Mouse (Mus musculus) CH12.LX (cell line): ENCODE data around the gene Klc1. TPM values are rescaled to one million over a fixed set of nuclear protein-coding genes. Genes with fewer than 3 reads are reported as not detected.

Experiments used
- DNase-seq: peaks from one replicate; pipeline ENCODE4 v3.0.0-alpha.2; 2013; ENCODE audit errors: extremely low read depth
- H3K27ac ChIP-seq: 2 replicates; pipeline ENCODE4 v1.5.1; 2012; ENCODE audit warnings: low read depth, mild to moderate bottlenecking, control low read depth, moderate library complexity; ENCODE audit not compliant: insufficient read depth
- H3K27me3 ChIP-seq: replicated peaks from 2 replicates; pipeline ENCODE3; 2012; ENCODE audit warnings: inconsistent platforms
- H3K36me3 ChIP-seq, 2 experiments: replicated peaks in 1 of 2; 2 replicates each; pipeline versions ENCODE3 to v1.6.1; 2012; ENCODE audit warnings: inconsistent platforms in 1 of 2, low read length in 1 of 2, mild to moderate bottlenecking in 1 of 2, mixed read lengths in 1 of 2, moderate library complexity in 1 of 2; ENCODE audit not compliant: control insufficient read depth in 1 of 2, insufficient read depth in 1 of 2
- H3K4me1 ChIP-seq, 2 experiments: 2 replicates each; pipeline ENCODE4 v1.6.1; 2012; ENCODE audit warnings: inconsistent platforms in 1 of 2, moderate library complexity in 1 of 2; ENCODE audit not compliant: insufficient read depth in 2 of 2, control insufficient read depth in 1 of 2
- H3K4me2 ChIP-seq: 2 replicates; pipeline ENCODE4 v1.6.1; 2012; ENCODE audit warnings: low read depth, mild to moderate bottlenecking, control low read depth; ENCODE audit not compliant: poor library complexity, insufficient read depth, severe bottlenecking
- H3K4me3 ChIP-seq, 3 experiments: fragments of 150-350 bp in 1 of 3; sonication (generic) in 1 of 3; replicated peaks in 1 of 3; 2 replicates each; pipeline versions ENCODE3 to v1.5.1; 2011 to 2012; ENCODE audit warnings: low read depth in 2 of 3, low read length in 2 of 3, mild to moderate bottlenecking in 2 of 3, moderate library complexity in 2 of 3, control low read depth in 1 of 3, improper control_type of control experiment in 1 of 3, inconsistent platforms in 1 of 3, mixed read lengths in 1 of 3; ENCODE audit not compliant: poor library complexity in 1 of 3
- H3K79me2 ChIP-seq: replicated peaks from 2 replicates; pipeline ENCODE4 v1.6.1; 2012; ENCODE audit warnings: mild to moderate bottlenecking, moderate library complexity; ENCODE audit not compliant: control insufficient read depth, poor library complexity, insufficient read depth, severe bottlenecking; ENCODE audit errors: extremely low read depth
- H3K9ac ChIP-seq: 2 replicates; pipeline ENCODE4 v1.6.1; 2012; ENCODE audit warnings: low read depth, mild to moderate bottlenecking, control low read depth, moderate library complexity; ENCODE audit not compliant: insufficient read depth
- H3K9me3 ChIP-seq: replicated peaks from 2 replicates; pipeline ENCODE3; 2012; ENCODE audit warnings: low read length, inconsistent platforms, mixed read lengths
- CHD1 ChIP-seq: IDR thresholded peaks from 2 replicates; pipeline ENCODE4 v1.6.1; 2012; ENCODE audit warnings: low read depth, low read length, improper control_type of control experiment, inconsistent platforms
- CTCF ChIP-seq, 2 experiments: IDR thresholded peaks in 1 of 2; conservative IDR thresholded peaks in 1 of 2; 2 replicates each; pipeline ENCODE4 v1.5.1; 2011 to 2012; ENCODE audit warnings: low read depth in 2 of 2, low read length in 2 of 2, improper control_type of control experiment in 1 of 2, inconsistent platforms in 1 of 2, mild to moderate bottlenecking in 1 of 2, moderate library complexity in 1 of 2
- ELF1 ChIP-seq: IDR thresholded peaks from 2 replicates; pipeline ENCODE4 v1.6.1; 2014; ENCODE audit warnings: low read depth, mild to moderate bottlenecking, inconsistent platforms, low read length, improper control_type of control experiment
- EP300 ChIP-seq: IDR thresholded peaks from 2 replicates; pipeline ENCODE4 v1.6.1; 2011; ENCODE audit warnings: low read length, improper control_type of control experiment
- ETS1 ChIP-seq: conservative IDR thresholded peaks from 2 replicates; pipeline ENCODE4 v1.6.1; 2012; ENCODE audit warnings: low read depth, mild to moderate bottlenecking, inconsistent platforms, low read length, improper control_type of control experiment, moderate library complexity
- KAT2A ChIP-seq: IDR thresholded peaks from 2 replicates; pipeline ENCODE4 v1.6.1; 2012; ENCODE audit warnings: low read length, improper control_type of control experiment, inconsistent platforms; ENCODE audit not compliant: insufficient replicate concordance
- MAX ChIP-seq: IDR thresholded peaks from 2 replicates; pipeline ENCODE4 v1.6.1; 2011; ENCODE audit warnings: low read length, improper control_type of control experiment
- MAZ ChIP-seq: IDR thresholded peaks from 2 replicates; pipeline ENCODE4 v1.6.1; 2012; ENCODE audit warnings: low read depth, mild to moderate bottlenecking, inconsistent platforms, low read length, improper control_type of control experiment, moderate library complexity
- MEF2A ChIP-seq: IDR thresholded peaks from 2 replicates; pipeline ENCODE4 v1.6.1; 2014; ENCODE audit warnings: low read depth, mild to moderate bottlenecking, inconsistent platforms, low read length, improper control_type of control experiment, borderline replicate concordance
- MXI1 ChIP-seq: IDR thresholded peaks from 2 replicates; pipeline ENCODE4 v1.6.1; 2011; ENCODE audit warnings: mild to moderate bottlenecking, low read depth, low read length, improper control_type of control experiment
- MYC ChIP-seq: IDR thresholded peaks from 2 replicates; pipeline ENCODE4 v1.6.1; 2011; ENCODE audit warnings: low read depth, mild to moderate bottlenecking, improper control_type of control experiment, low read length
- PAX5 ChIP-seq: IDR thresholded peaks from 2 replicates; pipeline ENCODE4 v1.6.1; 2012; ENCODE audit warnings: low read length, inconsistent platforms, mixed read lengths
- RAD21 ChIP-seq: IDR thresholded peaks from 2 replicates; pipeline ENCODE4 v1.6.1; 2011; ENCODE audit warnings: low read depth, mild to moderate bottlenecking, low read length, improper control_type of control experiment, moderate library complexity
- SMC3 ChIP-seq: IDR thresholded peaks from 2 replicates; pipeline ENCODE4 v1.6.1; 2011; ENCODE audit warnings: low read depth, low read length, improper control_type of control experiment
- UBTF ChIP-seq: IDR thresholded peaks from 2 replicates; pipeline ENCODE4 v1.6.1; 2012; ENCODE audit warnings: low read depth, mild to moderate bottlenecking, inconsistent platforms, low read length, improper control_type of control experiment, moderate library complexity
- USF1 ChIP-seq: IDR thresholded peaks from 2 replicates; pipeline ENCODE4 v1.6.1; 2014; ENCODE audit warnings: low read depth, mild to moderate bottlenecking, inconsistent platforms, low read length, improper control_type of control experiment
- ZMIZ1 ChIP-seq: IDR thresholded peaks from 2 replicates; pipeline ENCODE4 v1.6.1; 2012; ENCODE audit warnings: low read depth, mild to moderate bottlenecking, inconsistent platforms, low read length, improper control_type of control experiment
- dilution Hi-C: fragments of 300-500 bp; cut with MboI; formaldehyde crosslinking; loops from 2 replicates; pipeline ENCODE4 v1.14.3; 2020; ENCODE audit warnings: low sequenced_read_pairs; ENCODE audit not compliant: extremely low pct_unique_long_range_greater_than_20kb, extremely low pct_ligation_motif_present
- in situ Hi-C: fragments of 300-500 bp; cut with MboI; formaldehyde crosslinking; loops from 3 replicates; pipeline ENCODE4 v1.14.3; 2019; ENCODE audit warnings: low sequenced_read_pairs, low pct_ligation_motif_present, low pct_unique_long_range_greater_than_20kb, mixed read lengths
- polyA plus RNA-seq: library from polyadenylated mRNA; unstranded; fragments of >175 nt; gene quantifications from 2 replicates; pipeline ENCODE4 v1.2.1, GENCODE M21; 2012; ENCODE audit warnings: low read depth; ENCODE audit not compliant: insufficient read length
- total RNA-seq, 2 experiments: library from RNA; depleted of rRNA; stranded (reverse); fragments of 300-350 nt in 1 of 2; fragments of >200 nt in 1 of 2; gene quantifications; 2 replicates each; pipeline ENCODE4 v1.2.3; 2012 to 2014

Klc1 gene
- total and polyA plus RNA-seq, 3 experiments: 45.6 to 77.0 (median 55.1) TPM

DNA sequence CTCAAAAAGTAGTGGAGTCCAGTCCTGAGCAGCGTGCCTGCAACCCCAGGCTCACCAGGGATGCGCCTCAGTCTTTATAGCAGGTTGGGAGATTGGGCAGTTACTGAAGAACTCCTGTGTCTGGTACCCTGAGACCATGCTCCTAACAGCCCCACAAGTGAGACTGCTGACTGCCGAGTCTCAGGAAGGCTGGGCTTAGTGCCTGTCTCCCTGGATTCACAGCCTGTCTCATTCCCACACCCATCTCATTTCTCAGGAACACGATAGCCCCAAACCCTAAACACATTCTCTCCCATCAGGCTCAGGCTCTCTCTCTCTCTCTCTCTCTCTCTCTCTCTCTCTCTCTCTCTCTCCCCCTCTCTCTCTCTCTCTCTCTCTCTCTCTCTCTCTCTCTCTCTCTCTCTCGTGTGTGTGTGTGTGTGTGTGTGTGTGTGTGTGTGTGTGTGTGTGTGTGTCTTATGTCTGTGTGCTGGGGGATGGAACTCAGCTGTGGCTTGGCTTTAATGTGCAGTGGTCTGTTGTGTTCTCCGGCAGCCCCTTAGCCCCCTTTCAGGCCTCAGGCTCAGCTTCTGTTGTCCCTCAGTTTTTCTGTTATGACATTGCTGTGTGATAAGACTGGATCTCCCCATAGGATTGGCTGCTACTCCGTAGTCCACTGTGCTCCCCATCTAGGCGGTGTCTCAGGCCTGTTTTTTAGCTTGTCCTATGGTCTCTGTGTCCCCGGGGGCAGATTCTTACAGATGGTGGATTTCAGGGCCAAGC, 11.3 kb downstream of the Klc1 start:
- peaks cover 11 to 49% of the 10 kb centered on the region in 2 experiments; a peak in 3 of 4 replicates for H3K4me1 ChIP-seq

DNA sequence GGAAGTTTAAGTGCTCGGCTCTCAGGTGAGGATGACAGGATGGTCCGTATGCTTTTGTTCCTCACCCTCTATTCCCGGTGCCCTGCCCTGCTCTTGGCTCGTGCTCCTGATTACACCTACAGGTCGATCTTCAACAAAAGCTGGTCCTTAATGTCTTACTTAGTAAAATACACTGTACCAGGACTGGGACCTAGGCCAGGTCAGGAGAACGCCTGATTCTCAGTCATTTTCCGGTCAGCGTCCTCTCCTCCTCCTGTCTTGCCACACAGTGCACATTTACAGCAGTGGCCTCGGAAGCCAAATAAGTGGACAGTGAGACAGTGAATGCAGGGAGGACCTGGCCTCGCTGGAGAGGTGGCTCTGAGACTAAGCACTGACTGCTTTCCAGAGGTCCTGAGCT, 12.0 kb downstream of the Klc1 start:
- H3K9me3 ChIP-seq: peaks cover 3% of the 10 kb centered on the region
- dilution Hi-C loops: no loop called here
- H3K4me2 ChIP-seq: no peak overlapping the region
- no peak for TF ChIP-seq SMC3
- TF ChIP-seq ELF1: no peak
- no peak for TF ChIP-seq PAX5
- TF ChIP-seq MAX: no peak
- TF ChIP-seq ETS1: no peak
- TF ChIP-seq MAZ: no peak
- TF ChIP-seq MXI1: no peak
- no peak for TF ChIP-seq USF1
- TF ChIP-seq, all 38 proteins: peak for 0
- no peak for DNase-seq
- Histone ChIP-seq H3K36me3 (peaks cover 34 to 73% of the 10 kb centered on the region in 2 experiments), H3K4me3 (no peak overlapping the region), H3K9ac (no peak overlapping the region), H3K4me1 (peaks cover 11 to 49% of the 10 kb centered on the region in 2 experiments; a peak in 3 of 4 replicates), H3K79me2 (peaks cover 24% of the 10 kb centered on the region), H3K27ac (no peak overlapping the region), H3K27me3 (no peaks in the 10 kb centered on the region)
- in situ Hi-C loops: no loop called here

More for the DNA sequence above, 11.3 kb downstream of the Klc1 start:
- in situ Hi-C loops (no loop called here), dilution Hi-C loops (no loop called here)
- no peak overlapping the region for H3K9ac ChIP-seq
- no peaks in the 10 kb centered on the region for H3K27me3 ChIP-seq
- H3K9me3 ChIP-seq: peaks cover 3% of the 10 kb centered on the region
- H3K4me2 ChIP-seq: no peak overlapping the region
- H3K36me3 ChIP-seq: peaks cover 28 to 69% of the 10 kb centered on the region in 2 experiments
- H3K79me2 ChIP-seq: peaks cover 26% of the 10 kb centered on the region
- no peak overlapping the region for H3K27ac ChIP-seq
- H3K4me3 ChIP-seq: no peak overlapping the region
- TF ChIP-seq MYC: no peak
- no peak for TF ChIP-seq MAZ
- no peak for TF ChIP-seq RAD21
- TF ChIP-seq MAX: no peak
- TF ChIP-seq KAT2A: no peak
- no peak for TF ChIP-seq MXI1
- no peak for TF ChIP-seq MEF2A
- no peak for TF ChIP-seq EP300
- no peak for TF ChIP-seq CTCF (conservative IDR thresholded peaks at IDR 0.05 in 1 of 2, IDR thresholded peaks at IDR 0.05 in 1 of 2; ENCODE audit: low read depth in 2 of 2, low read length in 2 of 2)
- TF ChIP-seq UBTF: no peak
- TF ChIP-seq ZMIZ1: no peak
- no peak for TF ChIP-seq CHD1
- no peak for DNase-seq
